Mouse (Mus musculus): Measurements from ENCODE around the gene Olfr53. TPM values are rescaled to one million over a fixed set of nuclear protein-coding genes. Genes with fewer than 3 reads are reported as not detected.
"Not testable (repeated sequence)": the region's sequence is repeated elsewhere in the genome, so short reads cannot be mapped to it uniquely, and the experiment has no call there.

Gene Olfr53
- not detected in 2 replicates for polyA plus RNA-seq (2016; fragmentation: Nextera tagmentation; extraction: Ambion mirVana)

DNA sequence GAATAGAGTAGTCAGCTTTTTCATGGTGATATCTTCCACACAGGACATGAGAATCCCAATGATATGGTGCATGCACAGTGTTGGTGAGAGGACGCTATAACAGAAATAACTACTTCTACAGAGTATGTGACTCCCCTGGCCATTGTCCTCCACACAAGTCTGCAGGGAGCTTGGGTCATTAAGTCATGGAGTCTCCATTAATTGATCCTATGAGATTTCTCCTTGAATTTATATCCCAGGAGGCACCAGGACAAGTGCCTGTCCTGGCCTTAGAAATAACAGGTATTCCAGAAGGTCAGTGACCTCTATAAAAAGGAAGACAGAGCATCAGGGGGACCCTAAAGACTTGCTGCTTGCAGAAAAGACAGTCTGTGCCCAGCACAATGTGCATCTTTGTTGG, at the start of gene Olfr53:
Olfr53 (plus strand) TSS at position 301 of the 400 bp plus-strand sequence.
- H3K4me1 ChIP-seq: no peaks in the 10 kb centered on the region
- WGBS: 83% methylated on average over 1 of the region's 1 CpGs
- no peak for DNase-seq (ENCODE audit: low spot score)

DNA sequence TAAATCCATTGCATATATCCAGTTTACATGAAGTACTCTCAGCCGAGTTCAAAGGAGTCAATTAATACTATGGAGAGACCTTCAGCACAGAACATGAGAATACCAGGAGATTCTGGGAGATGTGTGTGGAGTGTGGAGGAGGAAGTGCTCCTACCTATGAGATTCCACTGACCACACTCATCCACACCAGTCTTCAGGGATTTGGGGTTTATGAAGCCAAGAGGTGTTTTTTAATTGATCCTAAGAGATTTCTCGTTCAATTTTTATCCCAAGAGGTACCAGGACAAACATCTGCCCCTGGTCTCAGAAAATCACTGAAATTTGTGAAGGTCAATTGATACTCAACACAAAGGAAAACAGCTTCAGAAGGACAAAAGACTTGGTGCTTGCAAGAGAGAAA, 45.3 kb upstream of the Olfr53 start, which contains the start of gene Olfr46:
Olfr46 (plus strand) TSS at position 301 of the 400 bp plus-strand sequence.
- not testable (repeated sequence) for H3K9me3 ChIP-seq; H3K27ac ChIP-seq (replicated peaks); H3K36me3 ChIP-seq (replicated peaks); DNase-seq (ENCODE audit: low spot score); H3K4me1 ChIP-seq; H3K27me3 ChIP-seq (replicated peaks; ENCODE audit: low read depth, poor library complexity, severe bottlenecking); H3K4me3 ChIP-seq
- 80% methylated on average over 2 of the region's 2 CpGs for WGBS

More for the DNA sequence above, at the start of gene Olfr53:
- Histone ChIP-seq H3K27ac (replicated peaks) (no peak within 1 kb of the TSS), H3K4me3 (no peak within 1 kb of the TSS), H3K27me3 (replicated peaks; ENCODE audit: low read depth, poor library complexity, severe bottlenecking) (no peaks in the 10 kb centered on the region), H3K36me3 (replicated peaks) (no peaks in the 10 kb centered on the region), H3K9me3 (no peaks in the 10 kb centered on the region)

DNA sequence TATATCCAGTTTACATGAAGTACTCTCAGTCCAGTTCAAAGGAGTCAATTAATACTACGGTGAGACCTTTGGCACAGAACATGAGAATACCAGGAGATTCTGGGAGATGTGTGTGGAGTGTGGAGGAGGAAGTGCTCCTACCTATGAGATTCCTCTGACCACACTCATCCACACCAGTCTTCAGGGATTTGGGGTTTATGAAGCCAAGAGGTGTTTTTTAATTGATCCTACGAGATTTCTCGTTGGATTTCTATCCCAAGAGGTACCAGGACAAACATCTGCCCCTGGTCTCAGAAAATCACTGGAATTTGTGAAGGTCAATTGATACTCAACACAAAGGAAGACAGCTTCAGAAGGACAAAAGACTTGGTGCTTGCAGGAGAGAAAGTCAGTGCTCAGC, 17.6 kb upstream of the Olfr53 start, which contains the start of gene Olfr61:
Olfr61 (plus strand) TSS at position 301 of the 400 bp plus-strand sequence.
- H3K27me3 ChIP-seq (replicated peaks; ENCODE audit: low read depth, poor library complexity, severe bottlenecking); H3K9me3 ChIP-seq; H3K4me1 ChIP-seq; H3K4me3 ChIP-seq; H3K36me3 ChIP-seq (replicated peaks); H3K27ac ChIP-seq (replicated peaks); DNase-seq (ENCODE audit: low spot score): not testable (repeated sequence)
- 91% methylated on average over 3 of the region's 3 CpGs for WGBS

DNA sequence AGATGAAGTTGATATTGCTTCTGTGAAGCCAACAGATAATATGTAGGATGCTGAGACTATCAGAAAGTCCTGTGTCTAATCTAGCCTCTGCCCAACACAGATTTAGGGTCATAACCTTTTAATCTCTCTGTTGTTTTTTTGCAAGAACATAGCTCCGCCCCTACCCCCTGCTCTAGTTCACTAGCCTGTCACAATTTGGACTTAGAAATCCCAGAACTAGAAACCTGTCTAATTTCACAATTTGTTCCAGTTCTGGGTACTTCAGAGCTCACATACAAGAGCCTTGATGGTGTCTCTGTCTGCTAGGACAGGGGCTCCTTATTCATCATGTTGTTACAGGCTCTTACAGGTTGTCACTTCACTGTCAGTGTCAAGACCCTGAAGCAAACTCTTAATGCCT, 15.7 kb upstream of the Olfr53 start:
- WGBS: 89% methylated on average over 1 of the region's 1 CpGs
- Histone ChIP-seq H3K4me1 (no peaks in the 10 kb centered on the region), H3K9me3 (no peaks in the 10 kb centered on the region), H3K4me3 (no peak overlapping the region), H3K36me3 (replicated peaks) (no peaks in the 10 kb centered on the region), H3K27me3 (replicated peaks; ENCODE audit: low read depth, poor library complexity, severe bottlenecking) (no peaks in the 10 kb centered on the region), H3K27ac (replicated peaks) (no peak overlapping the region)
- no peak for DNase-seq (ENCODE audit: low spot score)

DNA sequence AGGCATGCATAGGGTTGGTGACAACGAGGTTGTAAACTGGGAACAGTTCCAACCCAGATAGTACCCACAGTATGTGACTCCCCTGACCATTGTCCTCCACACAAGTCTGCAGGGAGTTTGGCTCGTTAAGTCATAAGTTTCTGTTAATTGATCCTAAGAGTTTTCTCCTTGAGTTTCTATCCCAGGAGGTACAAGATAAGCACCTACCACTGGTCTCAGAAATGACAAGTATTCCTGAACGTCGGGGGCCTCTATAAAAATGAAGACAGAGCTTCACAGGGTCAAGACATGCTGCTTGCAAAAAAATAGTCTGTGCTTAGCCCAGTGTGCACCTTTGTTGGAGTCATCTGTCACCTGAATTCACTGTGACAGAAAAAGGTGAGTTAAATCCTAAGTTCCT, 13.4 kb downstream of the Olfr53 start, which contains the start of gene Olfr539:
Olfr539 (plus strand) TSS at position 301 of the 400 bp plus-strand sequence.
- Histone ChIP-seq H3K27me3 (replicated peaks; ENCODE audit: low read depth, poor library complexity, severe bottlenecking) (no peaks in the 10 kb centered on the region), H3K36me3 (replicated peaks) (no peaks in the 10 kb centered on the region), H3K4me1 (no peaks in the 10 kb centered on the region), H3K9me3 (no peaks in the 10 kb centered on the region), H3K4me3 (no peak within 1 kb of the TSS), H3K27ac (replicated peaks) (no peak within 1 kb of the TSS)
- no peak for DNase-seq (ENCODE audit: low spot score)
- 82% methylated on average over 4 of the region's 4 CpGs for WGBS

DNA sequence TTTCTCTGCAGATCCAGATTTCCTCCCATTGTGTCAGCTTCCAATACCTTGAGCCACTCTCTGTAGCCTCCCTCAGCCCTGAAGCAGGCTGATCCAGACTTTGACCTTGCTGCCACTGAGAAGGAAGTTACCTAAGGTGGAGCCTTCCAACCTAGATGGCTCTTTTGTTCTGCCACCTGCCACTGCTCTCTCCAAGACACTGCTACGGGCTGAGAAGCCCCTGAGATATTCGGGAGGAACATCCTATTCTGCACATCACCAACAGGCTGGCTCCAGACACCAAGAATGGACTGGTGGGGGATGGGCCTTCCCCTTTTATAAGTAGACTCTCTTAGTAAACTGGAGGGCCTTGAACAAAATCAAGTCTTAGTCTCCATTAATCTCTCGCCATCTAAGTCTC, 24.4 kb downstream of the Olfr53 start:
- DNase-seq (ENCODE audit: low spot score); H3K4me1 ChIP-seq; H3K27ac ChIP-seq (replicated peaks); H3K36me3 ChIP-seq (replicated peaks); H3K27me3 ChIP-seq (replicated peaks; ENCODE audit: low read depth, poor library complexity, severe bottlenecking); H3K4me3 ChIP-seq; H3K9me3 ChIP-seq: not testable (repeated sequence)
- 82% methylated on average over 3 of the region's 3 CpGs for WGBS

DNA sequence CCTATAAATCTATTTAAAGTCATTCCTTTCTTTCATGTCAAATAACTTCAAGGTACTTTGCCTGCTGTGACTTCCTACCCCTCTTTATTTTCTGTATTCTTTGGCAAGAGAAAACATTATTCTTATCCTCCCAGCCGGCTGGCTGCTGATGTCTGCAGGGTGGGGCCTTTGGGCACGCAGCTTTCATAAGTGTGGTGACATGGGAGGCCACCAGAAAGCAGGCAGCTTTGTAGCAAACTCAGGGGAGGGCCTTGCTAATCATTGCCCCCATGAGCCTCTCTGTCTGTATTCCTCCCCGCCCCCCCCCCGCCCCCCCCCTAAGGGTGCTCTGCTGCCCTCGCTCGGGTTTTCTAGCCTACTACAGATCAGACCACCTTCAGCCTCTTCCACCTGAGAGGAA, 29.6 kb downstream of the Olfr53 start:
- Histone ChIP-seq H3K36me3 (replicated peaks) (no peaks in the 10 kb centered on the region), H3K9me3 (peaks cover 4% of the 10 kb centered on the region; the same call in 1 of the 2 replicates), H3K27me3 (replicated peaks; ENCODE audit: low read depth, poor library complexity, severe bottlenecking) (no peaks in the 10 kb centered on the region), H3K4me1 (peaks cover 5% of the 10 kb centered on the region; the same call in 1 of the 2 replicates), H3K27ac (replicated peaks) (no peak overlapping the region), H3K4me3 (peak overlapping the region; percentile 35)
- 5% methylated on average over 6 of the region's 6 CpGs for WGBS
- DNase-seq (ENCODE audit: low spot score): no peak

DNA sequence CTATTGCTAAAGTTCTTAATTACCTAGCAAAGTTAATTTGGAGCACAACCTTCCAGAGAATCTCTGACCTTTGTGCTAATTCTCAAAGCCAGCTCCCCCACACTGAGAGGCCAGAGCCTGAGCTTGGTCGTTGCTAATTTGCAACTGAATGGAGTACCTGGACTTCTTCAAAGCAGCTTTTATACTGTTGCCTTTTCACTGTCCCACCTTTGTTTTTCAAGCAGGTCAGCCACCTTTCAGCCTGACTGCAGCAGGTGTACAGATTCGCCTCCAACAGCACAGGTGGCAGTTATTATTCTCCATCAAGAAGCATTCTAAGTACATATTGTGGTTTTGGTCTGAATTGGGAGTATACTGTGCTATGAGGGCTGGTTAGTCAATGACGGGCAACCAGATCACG, 33.3 kb downstream of the Olfr53 start:
- H3K27ac ChIP-seq (replicated peaks); DNase-seq (ENCODE audit: low spot score); H3K36me3 ChIP-seq (replicated peaks); H3K27me3 ChIP-seq (replicated peaks; ENCODE audit: low read depth, poor library complexity, severe bottlenecking); H3K4me1 ChIP-seq; H3K4me3 ChIP-seq; H3K9me3 ChIP-seq: not testable (repeated sequence)
- WGBS: 68% methylated on average over 4 of the region's 4 CpGs

DNA sequence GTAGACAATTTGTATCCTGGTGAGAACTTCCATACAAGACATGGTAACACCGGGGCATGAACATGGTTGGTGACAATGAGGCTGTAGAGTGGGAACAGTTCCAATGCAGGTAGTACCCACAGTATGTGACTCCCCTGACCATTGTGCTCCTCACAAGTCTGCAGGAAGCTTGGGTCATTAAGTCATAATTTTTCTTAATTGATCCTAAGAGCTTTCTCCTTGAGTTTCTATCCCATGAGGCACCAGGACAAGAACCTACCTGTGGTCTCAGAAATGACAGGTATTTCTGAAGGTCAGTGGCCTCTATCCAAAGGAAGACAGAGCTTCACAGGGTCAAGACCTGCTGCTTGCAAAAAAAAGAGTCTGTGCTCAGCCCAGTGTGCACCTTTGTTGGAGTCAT, 35.4 kb downstream of the Olfr53 start, which contains the start of gene Olfr45:
Olfr45 (plus strand) TSS at position 301 of the 400 bp plus-strand sequence.
- Histone ChIP-seq H3K27me3 (replicated peaks; ENCODE audit: low read depth, poor library complexity, severe bottlenecking) (no peaks in the 10 kb centered on the region), H3K4me3 (no peak within 1 kb of the TSS), H3K4me1 (no peaks in the 10 kb centered on the region), H3K36me3 (replicated peaks) (no peaks in the 10 kb centered on the region), H3K27ac (replicated peaks) (no peak within 1 kb of the TSS), H3K9me3 (peaks cover 4% of the 10 kb centered on the region; the same call in 1 of the 2 replicates)
- 85% methylated on average over 1 of the region's 1 CpGs for WGBS
- no peak for DNase-seq (ENCODE audit: low spot score)

DNA sequence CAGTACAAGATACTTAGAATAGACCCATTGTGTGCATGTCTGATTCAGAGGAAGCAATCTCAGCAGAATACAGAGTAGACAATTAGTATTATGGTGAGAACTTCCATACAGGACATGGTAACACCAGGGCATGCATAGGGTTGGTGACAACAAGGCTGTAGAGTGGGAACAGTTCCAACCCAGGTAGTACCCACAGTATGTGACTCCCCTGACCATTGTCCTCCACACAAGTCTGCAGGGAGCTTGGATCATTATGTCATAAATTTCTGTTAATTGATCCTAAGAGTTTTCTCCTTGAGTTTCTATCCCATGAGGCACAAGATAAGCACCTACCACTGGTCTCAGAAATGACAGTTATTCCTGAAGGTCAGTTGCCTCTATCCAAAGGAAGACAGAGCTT, 50.7 kb downstream of the Olfr53 start, which contains the start of gene Olfr541:
Olfr541 (plus strand) TSS at position 301 of the 400 bp plus-strand sequence.
- H3K36me3 ChIP-seq (replicated peaks): no peaks in the 10 kb centered on the region
- no peaks in the 10 kb centered on the region for H3K27me3 ChIP-seq (replicated peaks; ENCODE audit: low read depth, poor library complexity, severe bottlenecking)
- no peak for DNase-seq (ENCODE audit: low spot score)
- H3K27ac ChIP-seq (replicated peaks): no peak within 1 kb of the TSS
- H3K4me1 ChIP-seq: no peaks in the 10 kb centered on the region
- H3K9me3 ChIP-seq: no peaks in the 10 kb centered on the region
- H3K4me3 ChIP-seq: no peak within 1 kb of the TSS

Other genes starting within 250 kb of the Olfr53 start
- not detected in 2 replicates for gene Olfr531, start 243.5 kb upstream of the Olfr53 start, polyA plus RNA-seq (2016; fragmentation: Nextera tagmentation; extraction: Ambion mirVana)
- not detected in 2 replicates for gene Olfr532, start 224.8 kb upstream of the Olfr53 start, polyA plus RNA-seq (2016; fragmentation: Nextera tagmentation; extraction: Ambion mirVana)
- not detected in 2 replicates for gene Olfr533, start 183.1 kb upstream of the Olfr53 start, polyA plus RNA-seq (2016; fragmentation: Nextera tagmentation; extraction: Ambion mirVana)
- not detected in 2 replicates for gene Olfr535, start 162.2 kb upstream of the Olfr53 start, polyA plus RNA-seq (2016; fragmentation: Nextera tagmentation; extraction: Ambion mirVana)
- gene Olfr536, start 139.1 kb upstream of the Olfr53 start, polyA plus RNA-seq (2016; fragmentation: Nextera tagmentation; extraction: Ambion mirVana): not detected in 2 replicates
- gene Olfr538, start 78.6 kb upstream of the Olfr53 start, polyA plus RNA-seq (2016; fragmentation: Nextera tagmentation; extraction: Ambion mirVana): not detected in 2 replicates
- gene Olfr46, start 45.2 kb upstream of the Olfr53 start, polyA plus RNA-seq (2016; fragmentation: Nextera tagmentation; extraction: Ambion mirVana): 0.01 TPM in 1 of 2 replicates, not detected in the other
- gene Olfr61, start 17.5 kb upstream of the Olfr53 start, polyA plus RNA-seq (2016; fragmentation: Nextera tagmentation; extraction: Ambion mirVana): not detected in 2 replicates
- not detected in 2 replicates for gene Olfr539, start 13.5 kb downstream of the Olfr53 start, polyA plus RNA-seq (2016; fragmentation: Nextera tagmentation; extraction: Ambion mirVana)
- gene Olfr45, start 35.5 kb downstream of the Olfr53 start, polyA plus RNA-seq (2016; fragmentation: Nextera tagmentation; extraction: Ambion mirVana): not detected in 2 replicates
- gene Olfr541, start 50.8 kb downstream of the Olfr53 start, polyA plus RNA-seq (2016; fragmentation: Nextera tagmentation; extraction: Ambion mirVana): not detected in 2 replicates
- gene Cyp2e1, start 117.3 kb downstream of the Olfr53 start, polyA plus RNA-seq (2016; fragmentation: Nextera tagmentation; extraction: Ambion mirVana): not detected in 2 replicates
- 0.10 and 0.14 TPM in 2 replicates for gene Syce1, start 141.4 kb downstream of the Olfr53 start, polyA plus RNA-seq (2016; fragmentation: Nextera tagmentation; extraction: Ambion mirVana)
- 2.9 and 3.6 TPM in 2 replicates for gene Zfp941, start 175.7 kb downstream of the Olfr53 start, polyA plus RNA-seq (2016; fragmentation: Nextera tagmentation; extraction: Ambion mirVana)
- gene Urah, start 188.6 kb downstream of the Olfr53 start, polyA plus RNA-seq (2016; fragmentation: Nextera tagmentation; extraction: Ambion mirVana): 1.8 and 1.9 TPM in 2 replicates
- not detected in 2 replicates for gene Scgb1c1, start 199.1 kb downstream of the Olfr53 start, polyA plus RNA-seq (2016; fragmentation: Nextera tagmentation; extraction: Ambion mirVana)
- not detected in 2 replicates for gene Odf3, start 201.4 kb downstream of the Olfr53 start, polyA plus RNA-seq (2016; fragmentation: Nextera tagmentation; extraction: Ambion mirVana)
- 0.22 TPM in 1 of 2 replicates, not detected in the other for gene Gm45785, start 209.9 kb downstream of the Olfr53 start, polyA plus RNA-seq (2016; fragmentation: Nextera tagmentation; extraction: Ambion mirVana)
- 57.7 and 59.1 TPM in 2 replicates for gene Ric8a, start 210.5 kb downstream of the Olfr53 start, polyA plus RNA-seq (2016; fragmentation: Nextera tagmentation; extraction: Ambion mirVana)
- gene Bet1l, start 211.1 kb downstream of the Olfr53 start, polyA plus RNA-seq (2016; fragmentation: Nextera tagmentation; extraction: Ambion mirVana): 22.4 and 23.0 TPM in 2 replicates
- 332 TPM in 2 replicates for gene Psmd13, start 235.5 kb downstream of the Olfr53 start, polyA plus RNA-seq (2016; fragmentation: Nextera tagmentation; extraction: Ambion mirVana)
- 22.6 and 24.5 TPM in 2 replicates for gene Sirt3, start 235.9 kb downstream of the Olfr53 start, polyA plus RNA-seq (2016; fragmentation: Nextera tagmentation; extraction: Ambion mirVana)